Mouse (Mus musculus): Measurements from ENCODE around the gene Tspan12. TPM values are rescaled to one million over a fixed set of nuclear protein-coding genes. Genes with fewer than 3 reads are reported as not detected.

Gene Tspan12
- total RNA-seq, 2 experiments from 2014 or later = 65.4 to 74.0 TPM

GRCm38 (mm10) chr6:21787274-21787673, 65.0 kb downstream of the Tspan12 start:
- no peak for DNase-seq (ENCODE audit: low spot score in 2 of 2)

- DNase-seq (ENCODE audit: low spot score in 2 of 2) = no peak
Observed at GRCm38 (mm10) chr6:21774213-21774916, 78.0 kb downstream of the Tspan12 start.

- DNase-seq (ENCODE audit: low spot score in 2 of 2) = no peak
Observed at GRCm38 (mm10) chr6:21769447-21769809, 82.9 kb downstream of the Tspan12 start.

GRCm38 (mm10) chr6:21768745-21769446, 83.4 kb downstream of the Tspan12 start:
- DNase-seq (ENCODE audit: low spot score in 2 of 2) = no peak

- no peak for DNase-seq (ENCODE audit: low spot score in 2 of 2)
Observed at GRCm38 (mm10) chr6:21767787-21768221, 84.5 kb downstream of the Tspan12 start.

- no peak for DNase-seq (ENCODE audit: low spot score in 2 of 2)
Observed at GRCm38 (mm10) chr6:21747536-21747935, 104.8 kb downstream of the Tspan12 start.

GRCm38 (mm10) chr6:21744615-21745266, 107.6 kb downstream of the Tspan12 start:
- no peak for DNase-seq (ENCODE audit: low spot score in 2 of 2)

- no peak for DNase-seq (ENCODE audit: low spot score in 2 of 2)
Observed at GRCm38 (mm10) chr6:21740606-21741005, 111.7 kb downstream of the Tspan12 start.

- no peak for DNase-seq (ENCODE audit: low spot score in 2 of 2)
Observed at GRCm38 (mm10) chr6:21722238-21722637, 130.1 kb downstream of the Tspan12 start.

Other genes starting within 250 kb of the Tspan12 start
- 10 to 100 TPM; 18.8 to 19.4 TPM for gene Ing3, start 97.1 kb upstream of the Tspan12 start, total RNA-seq (2021)
- gene Cped1, start 133.4 kb upstream of the Tspan12 start, total RNA-seq (2021) = 10 to 100 TPM; 21.4 to 23.3 TPM